22 mouse cellular contexts compared by ENCODE assay signal in genomic region chr9:92504256-92504655, GRCm38 (mm10). TPM values are rescaled to one million over a fixed set of nuclear protein-coding genes. Genes with fewer than 3 reads are reported as not detected.
A peak's percentile ranks its signal among the peaks of the same experiment; 100 is the strongest.
DNase-seq lines count a peak whose midpoint lies in the region; ATAC-seq and TF ChIP-seq lines count a peak whose summit lies in the region.
"Had no signal": no experiment of that assay in that cellular context is flagged by ENCODE, and none has a peak within 500 bp of the region (broad histone marks: within the 10 kb centered on the region; RNA-seq: fewer than 3 reads in every experiment).

No protein-coding gene starts in this region.

- H3K4me2 ChIP-seq in lung, embryonic 14.5 days = no peak overlapping the region
- no peak overlapping the region for H3K4me2 ChIP-seq in stomach, embryonic 14.5 days (replicated peaks; ENCODE audit: low read depth, low read length)
- no peak overlapping the region for H3K4me2 ChIP-seq in stomach, postnatal 0 days (replicated peaks; ENCODE audit: low read depth)
- no peak overlapping the region for H3K4me2 ChIP-seq in intestine, embryonic 15.5 days (replicated peaks)
- H3K4me2 ChIP-seq: embryonic facial prominence, embryonic 15.5 days; forebrain, embryonic 15.5 days; heart, embryonic 11.5 days; heart, embryonic 15.5 days; hindbrain, embryonic 13.5 days had no signal

- H3K36me3 ChIP-seq in lung, embryonic 14.5 days (ENCODE audit: insufficient read depth) = no peaks in the 10 kb centered on the region
- no peaks in the 10 kb centered on the region for H3K36me3 ChIP-seq in stomach, embryonic 14.5 days (ENCODE audit: control insufficient read depth, insufficient read depth, low read length)
- H3K36me3 ChIP-seq in stomach, postnatal 0 days (ENCODE audit: control insufficient read depth, insufficient read depth, low read length) = no peaks in the 10 kb centered on the region
- H3K36me3 ChIP-seq in intestine, embryonic 15.5 days = no peaks in the 10 kb centered on the region
- H3K36me3 ChIP-seq: embryonic facial prominence, embryonic 15.5 days; forebrain, embryonic 15.5 days; heart, embryonic 15.5 days; hindbrain, embryonic 13.5 days had no signal

- H3K9me3 ChIP-seq in lung, embryonic 14.5 days (ENCODE audit: low read depth, low read length) = no peaks in the 10 kb centered on the region
- H3K9me3 ChIP-seq in stomach, embryonic 14.5 days (ENCODE audit: control insufficient read depth, low read depth, low read length) = no peaks in the 10 kb centered on the region
- no peaks in the 10 kb centered on the region for H3K9me3 ChIP-seq in stomach, postnatal 0 days (ENCODE audit: control insufficient read depth, low read length)
- no peaks in the 10 kb centered on the region for H3K9me3 ChIP-seq in intestine, embryonic 15.5 days
- H3K9me3 ChIP-seq: embryonic facial prominence, embryonic 15.5 days; forebrain, embryonic 15.5 days; heart, embryonic 15.5 days; hindbrain, embryonic 13.5 days had no signal

- ATAC-seq in lung, embryonic 14.5 days (ENCODE audit: insufficient read depth) = peak; percentile 87
- peak; percentile 58; the same call in 1 of the 2 replicates for ATAC-seq in stomach, embryonic 14.5 days (ENCODE audit: insufficient number of reproducible peaks, insufficient read depth, low FRiP score, low read depth)
- no peak; the same call in 1 of the 2 replicates for ATAC-seq in stomach, postnatal 0 days (ENCODE audit: low FRiP score, low TSS enrichment)
- peak; percentile 56; the same call in 1 of the 2 replicates for ATAC-seq in intestine, embryonic 15.5 days
- no peak for ATAC-seq in erythroblast, adult 5-6 weeks (replicated peaks; ENCODE audit: low FRiP score, poor library complexity, severe bottlenecking)
- ATAC-seq: forebrain, embryonic 15.5 days; hindbrain, postnatal 0 days had no signal

- no peak overlapping the region for H3K27ac ChIP-seq in lung, embryonic 14.5 days (ENCODE audit: low read depth)
- H3K27ac ChIP-seq in stomach, embryonic 14.5 days (ENCODE audit: low read length) = no peak overlapping the region
- no peak overlapping the region for H3K27ac ChIP-seq in stomach, postnatal 0 days (replicated peaks)
- no peak overlapping the region for H3K27ac ChIP-seq in intestine, embryonic 15.5 days
- H3K27ac ChIP-seq: embryonic facial prominence, embryonic 15.5 days; forebrain, embryonic 15.5 days; heart, embryonic 15.5 days; hindbrain, embryonic 13.5 days; hindbrain, postnatal 0 days had no signal

- no peaks in the 10 kb centered on the region for H3K4me1 ChIP-seq in lung, embryonic 14.5 days (ENCODE audit: insufficient read depth)
- H3K4me1 ChIP-seq in stomach, embryonic 14.5 days (ENCODE audit: control insufficient read depth, insufficient read depth, low read length) = no peaks in the 10 kb centered on the region
- no peaks in the 10 kb centered on the region for H3K4me1 ChIP-seq in stomach, postnatal 0 days (replicated peaks; ENCODE audit: control insufficient read depth, insufficient read depth)
- no peaks in the 10 kb centered on the region for H3K4me1 ChIP-seq in intestine, embryonic 15.5 days (replicated peaks)
- H3K4me1 ChIP-seq: embryonic facial prominence, embryonic 15.5 days; forebrain, embryonic 15.5 days; heart, embryonic 15.5 days; hindbrain, embryonic 13.5 days had no signal

- TF ChIP-seq EP300 in stomach, postnatal 0 days (optimal IDR thresholded peaks at IDR 0.05) = no peak

- 29% methylated on average over 3 of the region's 3 CpGs for WGBS in lung, embryonic 14.5 days
- WGBS in stomach, embryonic 14.5 days = 29% methylated on average over 3 of the region's 3 CpGs
- 31% methylated on average over 3 of the region's 3 CpGs for WGBS in stomach, postnatal 0 days
- 38% methylated on average over 3 of the region's 3 CpGs for WGBS in intestine, embryonic 15.5 days

- no peak overlapping the region for H3K9ac ChIP-seq in lung, embryonic 14.5 days
- no peak overlapping the region for H3K9ac ChIP-seq in stomach, embryonic 14.5 days (replicated peaks; ENCODE audit: low read depth, low read length)
- no peak overlapping the region for H3K9ac ChIP-seq in stomach, postnatal 0 days (ENCODE audit: low read length)
- H3K9ac ChIP-seq in intestine, embryonic 15.5 days = no peak overlapping the region
- H3K9ac ChIP-seq: embryonic facial prominence, embryonic 15.5 days; forebrain, embryonic 15.5 days; heart, embryonic 15.5 days; hindbrain, embryonic 13.5 days had no signal

- no peaks in the 10 kb centered on the region for H3K27me3 ChIP-seq in lung, embryonic 14.5 days (ENCODE audit: insufficient read depth, low read length)
- H3K27me3 ChIP-seq in stomach, embryonic 14.5 days (ENCODE audit: control insufficient read depth, insufficient read depth, low read length) = no peaks in the 10 kb centered on the region
- H3K27me3 ChIP-seq in stomach, postnatal 0 days (ENCODE audit: control insufficient read depth, insufficient read depth, low read length) = no peaks in the 10 kb centered on the region
- no peaks in the 10 kb centered on the region for H3K27me3 ChIP-seq in intestine, embryonic 15.5 days (replicated peaks)
- H3K27me3 ChIP-seq: embryonic facial prominence, embryonic 15.5 days; forebrain, embryonic 15.5 days; heart, embryonic 15.5 days; hindbrain, embryonic 13.5 days had no signal

- TF ChIP-seq CTCF in lung, embryonic 14.5 days (IDR thresholded peaks at IDR 0.05; ENCODE audit: low read depth) = no peak
- TF ChIP-seq CTCF in stomach, postnatal 0 days (IDR thresholded peaks at IDR 0.05; ENCODE audit: low read depth) = no peak

- peak; percentile 55 for DNase-seq in lung, embryonic 14.5 days
- no peak for DNase-seq in lung, postnatal 25 days (ENCODE audit: low spot score)
- DNase-seq in stomach, postnatal 0 days (ENCODE audit: low spot score) = no peak
- DNase-seq in spleen, adult 12 weeks (ENCODE audit: low spot score) = no peak
- DNase-seq: adrenal gland, adult 8-10 months; adrenal gland, postnatal 36 days; cerebellum, adult 11 months; cerebellum, adult 8-10 months; cerebellum, postnatal 14 days; embryo, embryonic 11 days; gastrocnemius, postnatal 36 days; heart, adult 11 months; heart, postnatal 14 days had no signal

- no peak overlapping the region for H3K4me3 ChIP-seq in lung, embryonic 14.5 days (ENCODE audit: low read depth, low read length)
- no peak overlapping the region for H3K4me3 ChIP-seq in stomach, embryonic 14.5 days (ENCODE audit: low read depth, low read length)
- no peak overlapping the region for H3K4me3 ChIP-seq in stomach, postnatal 0 days (ENCODE audit: low read depth, low read length)
- no peak overlapping the region for H3K4me3 ChIP-seq in intestine, embryonic 15.5 days (replicated peaks)
- H3K4me3 ChIP-seq: embryonic facial prominence, embryonic 15.5 days; forebrain, embryonic 15.5 days; heart, embryonic 15.5 days; hindbrain, embryonic 13.5 days had no signal

RNA-seq across cellular contexts. Expression of gene Plod2, which starts 37.8 kb away (rescaled TPM):
- 47.4 and 48.6 TPM in 2 replicates for polyA plus RNA-seq in lung, embryonic 14.5 days (2014; fragmentation: Nextera tagmentation; extraction: Ambion mirVana)
- polyA plus RNA-seq in stomach, embryonic 14.5 days (2014; fragmentation: Nextera tagmentation; extraction: Ambion mirVana) = 44.9 and 51.6 TPM in 2 replicates
- polyA plus RNA-seq in stomach, postnatal 0 days (2015; fragmentation: Nextera tagmentation; extraction: Ambion mirVana) = 13.6 and 17.5 TPM in 2 replicates
- 48.1 and 53.8 TPM in 2 replicates for polyA plus RNA-seq in intestine, embryonic 15.5 days (2015; fragmentation: Nextera tagmentation; extraction: Ambion mirVana)
- not detected in 2 replicates for total RNA-seq in erythroblast, adult 5-6 weeks (2015; ENCODE audit: low replicate concordance)
- total RNA-seq in erythroblast, adult 5-6 weeks (2017; ENCODE audit: low replicate concordance) = not detected in 2 replicates

RNA-seq across cellular contexts. Expression of gene Plscr4, which starts 47.1 kb away (rescaled TPM):
- 16.0 and 16.9 TPM in 2 replicates for polyA plus RNA-seq in lung, embryonic 14.5 days (2014; fragmentation: Nextera tagmentation; extraction: Ambion mirVana)
- 12.1 and 13.2 TPM in 2 replicates for polyA plus RNA-seq in stomach, embryonic 14.5 days (2014; fragmentation: Nextera tagmentation; extraction: Ambion mirVana)
- polyA plus RNA-seq in stomach, postnatal 0 days (2015; fragmentation: Nextera tagmentation; extraction: Ambion mirVana) = 9.2 and 9.8 TPM in 2 replicates
- polyA plus RNA-seq in intestine, embryonic 15.5 days (2015; fragmentation: Nextera tagmentation; extraction: Ambion mirVana) = 5.6 and 6.5 TPM in 2 replicates
- total RNA-seq in erythroblast, adult 5-6 weeks (2015; ENCODE audit: low replicate concordance) = 1.3 and 2.9 TPM in 2 replicates
- 2.2 and 2.5 TPM in 2 replicates for total RNA-seq in erythroblast, adult 5-6 weeks (2017; ENCODE audit: low replicate concordance)

Comparison
In these comparisons a context has a peak if more than half of its experiments do, and no peak if none do; other contexts are left out.
1. ATAC-seq: peak in lung, embryonic 14.5 days (single experiment), stomach, embryonic 14.5 days (single experiment) and intestine, embryonic 15.5 days (single experiment); none in stomach, postnatal 0 days (single experiment) and erythroblast, adult 5-6 weeks (single experiment).